Mouse (Mus musculus) bone marrow macrophage, adult 2 months (primary cell): ENCODE measurements around the gene Tnfrsf18.

Source experiments
- CTCF ChIP-seq: IDR thresholded peaks from 2 replicates; pipeline ENCODE4 v1.5.1; 2012; ENCODE audit warnings: low read depth, mild to moderate bottlenecking, low read length, moderate library complexity
- POLR2A ChIP-seq: IDR thresholded peaks from 2 replicates; pipeline ENCODE4 v1.6.1; 2012; ENCODE audit warnings: mild to moderate bottlenecking, low read depth, low read length, borderline replicate concordance

DNA sequence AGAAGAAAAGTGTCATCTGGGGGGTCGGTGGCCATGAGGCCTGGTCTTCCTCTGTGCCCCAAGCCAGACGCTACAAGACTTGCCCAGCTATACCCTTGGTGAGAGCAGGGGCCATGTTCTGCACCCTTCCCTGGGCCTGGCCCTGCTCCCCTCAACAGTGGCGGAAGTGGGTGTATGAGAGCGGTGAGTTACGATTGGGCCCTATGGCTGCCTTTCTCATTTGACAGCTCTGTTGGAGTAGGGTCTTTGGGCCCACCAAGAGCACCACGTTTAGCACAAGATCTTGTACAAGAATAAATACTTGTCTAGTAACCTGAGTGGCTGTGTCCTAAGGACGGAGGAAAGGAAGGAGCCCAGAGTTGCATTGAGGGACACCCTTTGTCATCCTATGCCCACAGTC, 2.6 kb downstream of the Tnfrsf18 start:
- TF ChIP-seq CTCF (no peak), POLR2A (no peak)
